Mouse (Mus musculus) MEL (cell line): ENCODE data around the gene Sema3b. TPM values are rescaled to one million over a fixed set of nuclear protein-coding genes. Genes with fewer than 3 reads are reported as not detected.

Experiments
- DNase-seq: peaks from one replicate; pipeline ENCODE4 v3.0.0; 2011; ENCODE audit warnings: low read depth, low spot score
- H3K27ac ChIP-seq: 2 replicates; pipeline ENCODE4 v1.5.1; 2012; ENCODE audit warnings: low read depth, mild to moderate bottlenecking, control low read depth, low read length, moderate library complexity; ENCODE audit not compliant: control insufficient read depth
- H3K27me3 ChIP-seq, 2 experiments: fragments of 150-350 bp in 1 of 2; sonication (generic) in 1 of 2; 2 replicates each; pipeline ENCODE4 v1.6.1; 2012; ENCODE audit warnings: low read length in 2 of 2, mild to moderate bottlenecking in 2 of 2, improper control_type of control experiment in 1 of 2, moderate library complexity in 1 of 2; ENCODE audit not compliant: insufficient read depth in 2 of 2, control insufficient read depth in 1 of 2
- H3K36me3 ChIP-seq, 2 experiments: 2 replicates each; pipeline ENCODE4 v1.6.1; 2012 to 2014; ENCODE audit warnings: low read length in 2 of 2, improper control_type of control experiment in 1 of 2, inconsistent platforms in 1 of 2, mild to moderate bottlenecking in 1 of 2; ENCODE audit not compliant: insufficient read depth in 2 of 2, control insufficient read depth in 1 of 2
- H3K4me1 ChIP-seq, 2 experiments: fragments of 150-350 bp in 1 of 2; sonication (generic) in 1 of 2; 2 replicates each; pipeline ENCODE4 v1.6.1; 2012; ENCODE audit warnings: low read length in 2 of 2, improper control_type of control experiment in 1 of 2, mild to moderate bottlenecking in 1 of 2; ENCODE audit not compliant: insufficient read depth in 2 of 2, control insufficient read depth in 1 of 2
- H3K4me3 ChIP-seq, 2 experiments: fragments of 150-350 bp in 1 of 2; sonication (generic) in 1 of 2; 2 replicates each; pipeline ENCODE4 v1.5.1; 2012; ENCODE audit warnings: low read depth in 2 of 2, low read length in 2 of 2, mild to moderate bottlenecking in 2 of 2, moderate library complexity in 2 of 2, control low read depth in 1 of 2, improper control_type of control experiment in 1 of 2; ENCODE audit not compliant: control insufficient read depth in 1 of 2, insufficient read depth in 1 of 2
- H3K79me2 ChIP-seq: 2 replicates; pipeline ENCODE4 v1.6.1; 2012; ENCODE audit warnings: mild to moderate bottlenecking, low read length, moderate library complexity; ENCODE audit not compliant: control insufficient read depth, poor library complexity, insufficient read depth
- H3K9ac ChIP-seq: 2 replicates; pipeline ENCODE4 v1.6.1; 2012; ENCODE audit warnings: low read depth, mild to moderate bottlenecking, control low read depth, low read length, moderate library complexity; ENCODE audit not compliant: control insufficient read depth, poor library complexity, severe bottlenecking
- H3K9me3 ChIP-seq: fragments of 150-350 bp; sonication (generic); replicated peaks from 2 replicates; pipeline ENCODE4 v1.6.1; 2012; ENCODE audit warnings: mild to moderate bottlenecking, low read length, improper control_type of control experiment, moderate library complexity; ENCODE audit not compliant: insufficient read depth
- BHLHE40 ChIP-seq: IDR thresholded peaks from 2 replicates; pipeline ENCODE4 v1.6.1; 2012; ENCODE audit warnings: low read depth, mild to moderate bottlenecking, inconsistent platforms, low read length, improper control_type of control experiment, borderline replicate concordance
- CHD1 ChIP-seq: IDR thresholded peaks from 2 replicates; pipeline ENCODE4 v1.6.1; 2012; ENCODE audit warnings: low read depth, mild to moderate bottlenecking, inconsistent platforms, low read length, improper control_type of control experiment
- CHD2 ChIP-seq: IDR thresholded peaks from 2 replicates; pipeline ENCODE4 v1.6.1; 2011; ENCODE audit warnings: low read length, improper control_type of control experiment
- CTCF ChIP-seq, 3 experiments: IDR thresholded peaks in 2 of 3; conservative IDR thresholded peaks in 1 of 3; 2 replicates each; pipeline ENCODE4 v1.5.1; 2011 to 2012; ENCODE audit warnings: low read length in 3 of 3, low read depth in 2 of 3, mild to moderate bottlenecking in 2 of 3, improper control_type of control experiment in 1 of 3, inconsistent platforms in 1 of 3, mixed read lengths in 1 of 3, moderate library complexity in 1 of 3; ENCODE audit not compliant: control insufficient read depth in 1 of 3, insufficient read depth in 1 of 3, poor library complexity in 1 of 3, severe bottlenecking in 1 of 3
- E2F4 ChIP-seq: IDR thresholded peaks from 2 replicates; pipeline ENCODE4 v1.6.1; 2011; ENCODE audit warnings: low read depth, low read length, improper control_type of control experiment, borderline replicate concordance
- EP300 ChIP-seq, 2 experiments: IDR thresholded peaks; 2 replicates each; pipeline ENCODE4 v1.6.1; 2011; ENCODE audit warnings: improper control_type of control experiment in 2 of 2, low read length in 2 of 2, low read depth in 1 of 2, mild to moderate bottlenecking in 1 of 2
- ETS1 ChIP-seq: IDR thresholded peaks from 2 replicates; pipeline ENCODE4 v1.6.1; 2012; ENCODE audit warnings: low read depth, mild to moderate bottlenecking, inconsistent platforms, low read length, improper control_type of control experiment, moderate library complexity
- KAT2A ChIP-seq: conservative IDR thresholded peaks from 2 replicates; pipeline ENCODE4 v1.6.1; 2012; ENCODE audit warnings: low read depth, low read length, improper control_type of control experiment, inconsistent platforms
- MAFK ChIP-seq: IDR thresholded peaks from 2 replicates; pipeline ENCODE4 v1.6.1; 2011; ENCODE audit warnings: low read depth, mild to moderate bottlenecking, low read length, improper control_type of control experiment, borderline replicate concordance
- MEF2A ChIP-seq: IDR thresholded peaks from 2 replicates; pipeline ENCODE4 v1.6.1; 2014; ENCODE audit warnings: low read depth, mild to moderate bottlenecking, inconsistent platforms, low read length, improper control_type of control experiment; ENCODE audit not compliant: poor library complexity, insufficient replicate concordance, severe bottlenecking; ENCODE audit errors: extremely low read depth
- MXI1 ChIP-seq: IDR thresholded peaks from 2 replicates; pipeline ENCODE4 v1.6.1; 2011; ENCODE audit warnings: mild to moderate bottlenecking, low read depth, low read length, improper control_type of control experiment
- MYB ChIP-seq: IDR thresholded peaks from 2 replicates; pipeline ENCODE4 v1.6.1; 2011; ENCODE audit warnings: mild to moderate bottlenecking, low read depth, low read length, improper control_type of control experiment
- POLR2A ChIP-seq, 2 experiments: IDR thresholded peaks; 2 replicates each; pipeline ENCODE4 v1.6.1; 2011 to 2012; ENCODE audit warnings: low read length in 2 of 2, mild to moderate bottlenecking in 2 of 2, control low read depth in 1 of 2, improper control_type of control experiment in 1 of 2, low read depth in 1 of 2, moderate library complexity in 1 of 2; ENCODE audit not compliant: control insufficient read depth in 1 of 2, insufficient read depth in 1 of 2, poor library complexity in 1 of 2
- POLR2AphosphoS2 ChIP-seq: IDR thresholded peaks from 2 replicates; pipeline ENCODE4 v1.6.1; 2011; ENCODE audit warnings: low read length, improper control_type of control experiment
- POLR2AphosphoS5 ChIP-seq: IDR thresholded peaks from 2 replicates; pipeline ENCODE4 v1.6.1; 2012; ENCODE audit warnings: low read depth, borderline replicate concordance, mild to moderate bottlenecking, inconsistent platforms, low read length, moderate library complexity, mixed read lengths
- RAD21 ChIP-seq: IDR thresholded peaks from 2 replicates; pipeline ENCODE4 v1.6.1; 2011; ENCODE audit warnings: mild to moderate bottlenecking, low read depth, low read length, improper control_type of control experiment
- RCOR1 ChIP-seq: IDR thresholded peaks from 2 replicates; pipeline ENCODE4 v1.6.1; 2012; ENCODE audit warnings: low read depth, mild to moderate bottlenecking, inconsistent platforms, low read length, improper control_type of control experiment
- SIN3A ChIP-seq: IDR thresholded peaks from 2 replicates; pipeline ENCODE4 v1.6.1; 2012; ENCODE audit warnings: low read length, improper control_type of control experiment, inconsistent platforms
- SMC3 ChIP-seq: IDR thresholded peaks from 2 replicates; pipeline ENCODE4 v1.6.1; 2011; ENCODE audit warnings: low read depth, low read length, improper control_type of control experiment
- TAL1 ChIP-seq: IDR thresholded peaks from 2 replicates; pipeline ENCODE4 v1.6.1; 2012; ENCODE audit warnings: mild to moderate bottlenecking, inconsistent platforms, low read length, moderate library complexity, mixed read lengths
- TBP ChIP-seq: IDR thresholded peaks from 2 replicates; pipeline ENCODE4 v1.8.0; 2011; ENCODE audit warnings: low read depth, low read length, improper control_type of control experiment
- USF2 ChIP-seq, 2 experiments: IDR thresholded peaks; 2 replicates each; pipeline ENCODE4 v1.6.1; 2011 to 2012; ENCODE audit warnings: improper control_type of control experiment in 2 of 2, low read length in 2 of 2, borderline replicate concordance in 1 of 2, inconsistent platforms in 1 of 2, low read depth in 1 of 2, mild to moderate bottlenecking in 1 of 2; ENCODE audit not compliant: insufficient read depth in 1 of 2
- ZKSCAN1 ChIP-seq: IDR thresholded peaks from 2 replicates; pipeline ENCODE4 v1.6.1; 2012; ENCODE audit warnings: low read depth, mild to moderate bottlenecking, inconsistent platforms, low read length, improper control_type of control experiment, moderate library complexity
- ZMIZ1 ChIP-seq: IDR thresholded peaks from 2 replicates; pipeline ENCODE4 v1.6.1; 2012; ENCODE audit warnings: low read depth, mild to moderate bottlenecking, inconsistent platforms, low read length, improper control_type of control experiment, moderate library complexity
- polyA plus RNA-seq, 2 experiments: library from polyadenylated mRNA; stranded (reverse) in 1 of 2; unstranded in 1 of 2; fragments of >175 nt in 1 of 2; fragments of >200 nt in 1 of 2; gene quantifications; 2 replicates each; pipeline versions ENCODE4 v1.2.1 to v1.2.4; 2012; ENCODE audit warnings: low replicate concordance in 2 of 2, low read depth in 1 of 2; ENCODE audit not compliant: insufficient read length in 2 of 2, insufficient read depth in 1 of 2, missing spikeins in 1 of 2
- total RNA-seq: library from RNA; depleted of rRNA; stranded (reverse); fragments of 300-350 nt; gene quantifications from 2 replicates; pipeline ENCODE4 v1.2.3, GENCODE M21; 2012

Sema3b gene
- total and polyA plus RNA-seq, 3 experiments: 0.04 to 0.21 TPM; not detected in 1

GRCm38 (mm10) chr9:107633091-107633660 lies 24.1 kb upstream of the Sema3b start (continued):
- no peak for TF ChIP-seq POLR2AphosphoS5

- Histone ChIP-seq H3K27ac (peak overlapping the region; percentile 94), H3K9ac (peak overlapping the region; percentile 98), H3K27me3 (no peaks in the 10 kb centered on the region), H3K4me1 (peaks cover 5 to 27% of the 10 kb centered on the region in 2 experiments; a peak in 3 of 4 replicates), H3K79me2 (peaks cover 56% of the 10 kb centered on the region), H3K36me3 (peaks cover 0 to 19% of the 10 kb centered on the region in 2 experiments; a peak in 2 of 4 replicates), H3K4me3 (peak overlapping the region; percentile 73 to 88; a peak in 3 of 4 replicates), H3K9me3 (no peaks in the 10 kb centered on the region)
- peak; percentile 45 for DNase-seq
- TF ChIP-seq TBP (no peak), SMC3 (no peak)
Observed at GRCm38 (mm10) chr9:107632478-107632877, 23.4 kb upstream of the Sema3b start.

- H3K27ac ChIP-seq: peak overlapping the region; percentile 16; the same call in 1 of the 2 replicates
- DNase-seq: no peak
- H3K27me3 ChIP-seq: no peaks in the 10 kb centered on the region
- H3K9me3 ChIP-seq: no peaks in the 10 kb centered on the region
- no peak for TF ChIP-seq ZMIZ1
- no peak for TF ChIP-seq CTCF (IDR thresholded peaks at IDR 0.05 in 2 of 3, conservative IDR thresholded peaks at IDR 0.05 in 1 of 3; ENCODE audit: control insufficient read depth in 1 of 3, insufficient read depth in 1 of 3, low read depth in 2 of 3, low read length in 3 of 3, poor library complexity in 1 of 3, severe bottlenecking in 1 of 3)
- TF ChIP-seq ZKSCAN1: peak; percentile 88; the same call in 1 of the 2 replicates
- no peak for TF ChIP-seq MAFK
- no peak for TF ChIP-seq BHLHE40
- H3K79me2 ChIP-seq: peaks cover 60% of the 10 kb centered on the region
- H3K9ac ChIP-seq: no peak overlapping the region
- H3K36me3 ChIP-seq: peaks cover 0 to 19% of the 10 kb centered on the region in 2 experiments; a peak in 2 of 4 replicates
- H3K4me1 ChIP-seq: peaks cover 5 to 27% of the 10 kb centered on the region in 2 experiments; a peak in 3 of 4 replicates
- H3K4me3 ChIP-seq: no peak overlapping the region
Observed at GRCm38 (mm10) chr9:107631861-107632260, 22.8 kb upstream of the Sema3b start.

GRCm38 (mm10) chr9:107631311-107631826 lies 22.3 kb upstream of the Sema3b start:
- H3K9me3 ChIP-seq: no peaks in the 10 kb centered on the region
- peaks cover 5 to 27% of the 10 kb centered on the region in 2 experiments; a peak in 3 of 4 replicates for H3K4me1 ChIP-seq
- no peak overlapping the region for H3K4me3 ChIP-seq
- H3K27me3 ChIP-seq: no peaks in the 10 kb centered on the region
- peaks cover 65% of the 10 kb centered on the region for H3K79me2 ChIP-seq
- H3K36me3 ChIP-seq: peaks cover 0 to 19% of the 10 kb centered on the region in 2 experiments; a peak in 2 of 4 replicates
- H3K27ac ChIP-seq: no peak overlapping the region
- no peak for DNase-seq
- H3K9ac ChIP-seq: no peak overlapping the region
- no peak for TF ChIP-seq MEF2A
- TF ChIP-seq E2F4: no peak
- TF ChIP-seq ETS1: no peak
- TF ChIP-seq MXI1: no peak
- TF ChIP-seq RAD21: no peak
- no peak for TF ChIP-seq KAT2A
- no peak for TF ChIP-seq CHD2
- TF ChIP-seq CHD1: no peak
- no peak for TF ChIP-seq POLR2AphosphoS2
- TF ChIP-seq RCOR1: no peak
- TF ChIP-seq MYB: no peak
- no peak for TF ChIP-seq TAL1
- no peak for TF ChIP-seq POLR2A (IDR thresholded peaks at IDR 0.05; ENCODE audit: control insufficient read depth in 1 of 2, insufficient read depth in 1 of 2, low read depth in 1 of 2, low read length in 2 of 2, poor library complexity in 1 of 2)
- TF ChIP-seq USF2 (IDR thresholded peaks at IDR 0.05; ENCODE audit: borderline replicate concordance in 1 of 2, insufficient read depth in 1 of 2, low read depth in 1 of 2, low read length in 2 of 2): no peak
- TF ChIP-seq EP300 (IDR thresholded peaks at IDR 0.05; ENCODE audit: low read depth in 1 of 2, low read length in 2 of 2): no peak
- no peak for TF ChIP-seq SIN3A
